Mouse (Mus musculus) cerebellum, adult 11 months (tissue): ENCODE data around the gene Gm28053.
A peak's percentile ranks its signal among the peaks of the same experiment; 100 is the strongest.

ENCODE experiments used
- DNase-seq: peaks from one replicate; pipeline ENCODE4 v3.0.0; 2022

Gm28053 gene

DNA sequence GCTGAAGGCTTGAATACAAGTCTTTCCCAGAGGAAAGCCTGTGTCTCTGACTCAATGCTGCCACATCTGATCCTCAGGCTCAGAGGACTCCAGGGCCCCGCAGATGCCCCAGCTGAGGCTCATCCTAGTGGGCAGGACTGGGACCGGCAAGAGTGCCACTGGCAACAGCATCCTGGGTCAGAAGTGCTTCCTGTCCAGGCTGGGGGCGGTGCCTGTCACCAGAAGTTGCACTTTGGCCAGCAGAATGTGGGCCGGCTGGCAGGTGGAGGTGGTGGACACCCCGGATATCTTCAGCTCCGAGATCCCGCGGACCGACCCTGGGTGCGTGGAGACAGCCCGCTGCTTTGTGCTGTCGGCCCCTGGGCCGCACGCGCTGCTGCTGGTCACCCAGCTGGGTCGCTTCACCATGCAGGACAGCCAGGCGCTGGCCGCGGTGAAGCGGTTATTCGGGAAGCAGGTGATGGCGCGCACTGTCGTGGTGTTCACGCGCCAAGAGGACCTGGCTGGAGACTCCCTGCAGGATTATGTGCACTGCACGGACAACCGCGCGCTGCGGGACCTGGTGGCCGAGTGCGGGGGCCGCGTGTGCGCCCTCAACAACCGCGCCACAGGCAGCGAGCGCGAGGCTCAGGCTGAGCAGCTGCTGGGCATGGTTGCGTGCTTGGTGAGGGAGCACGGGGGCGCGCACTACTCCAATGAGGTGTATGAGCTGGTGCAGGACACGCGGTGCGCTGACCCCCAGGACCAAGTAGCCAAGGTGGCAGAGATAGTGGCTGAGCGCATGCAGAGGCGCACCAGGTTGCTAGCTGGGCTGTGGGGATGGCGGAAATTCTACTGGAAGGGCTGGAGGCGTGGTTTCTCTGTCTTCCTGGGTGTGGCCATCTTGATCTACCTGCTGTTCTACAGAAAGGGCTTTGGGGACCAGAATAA is 24.3 kb downstream of the Gm28053 start:
- DNase-seq: no peak

- DNase-seq: no peak
Observed at GRCm38 (mm10) chr6:48745490-48745889, 27.1 kb downstream of the Gm28053 start.

DNA sequence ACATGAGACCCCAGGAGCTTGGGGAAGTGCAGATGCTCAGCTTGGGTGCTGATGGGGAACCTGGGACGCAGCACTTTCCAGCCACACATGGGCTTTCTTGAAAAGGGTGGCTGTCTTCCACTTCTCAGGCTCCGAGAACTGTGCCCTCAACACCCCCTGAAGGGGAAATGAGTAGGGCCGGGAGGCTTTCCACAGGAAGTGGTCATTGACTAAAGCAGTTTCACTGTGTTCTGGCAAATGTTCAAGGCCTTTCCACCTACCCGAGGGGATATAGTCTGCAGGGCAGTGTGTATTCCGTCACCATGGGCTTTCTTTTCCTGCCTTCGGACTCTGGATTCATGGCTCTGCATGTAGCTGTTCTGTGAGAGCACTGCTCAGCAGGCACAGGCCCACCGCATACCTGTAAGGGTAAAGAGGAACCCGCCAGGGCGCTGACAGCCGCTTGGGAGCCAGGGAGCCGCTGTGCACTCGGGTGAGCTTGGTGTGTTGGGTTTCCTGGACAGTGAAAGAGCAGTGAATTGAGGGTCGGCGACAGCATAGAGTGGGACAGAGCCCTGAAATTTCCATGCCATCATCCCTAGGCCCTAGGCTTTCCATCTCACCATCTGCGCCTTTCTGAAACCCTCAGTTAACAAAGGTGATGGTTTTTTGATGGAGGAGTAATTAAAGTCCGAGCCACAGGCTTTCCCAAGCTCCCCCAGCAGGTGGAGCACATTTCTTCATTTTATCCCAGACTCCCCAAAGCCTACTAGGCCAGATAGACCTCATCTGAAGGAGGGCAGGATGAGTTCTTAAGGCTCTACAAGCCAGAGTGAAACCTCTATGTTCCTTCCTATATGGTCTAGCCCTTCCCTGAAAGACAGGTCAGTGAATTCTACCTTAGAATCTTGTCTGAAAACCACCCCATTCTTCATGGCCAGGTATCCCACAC is 27.8 kb downstream of the Gm28053 start, which contains the start of gene Gimap5:
TSS of gene Gimap5 (plus strand) at position 239 of the 931 bp plus-strand sequence.
- DNase-seq: no peak

DNA sequence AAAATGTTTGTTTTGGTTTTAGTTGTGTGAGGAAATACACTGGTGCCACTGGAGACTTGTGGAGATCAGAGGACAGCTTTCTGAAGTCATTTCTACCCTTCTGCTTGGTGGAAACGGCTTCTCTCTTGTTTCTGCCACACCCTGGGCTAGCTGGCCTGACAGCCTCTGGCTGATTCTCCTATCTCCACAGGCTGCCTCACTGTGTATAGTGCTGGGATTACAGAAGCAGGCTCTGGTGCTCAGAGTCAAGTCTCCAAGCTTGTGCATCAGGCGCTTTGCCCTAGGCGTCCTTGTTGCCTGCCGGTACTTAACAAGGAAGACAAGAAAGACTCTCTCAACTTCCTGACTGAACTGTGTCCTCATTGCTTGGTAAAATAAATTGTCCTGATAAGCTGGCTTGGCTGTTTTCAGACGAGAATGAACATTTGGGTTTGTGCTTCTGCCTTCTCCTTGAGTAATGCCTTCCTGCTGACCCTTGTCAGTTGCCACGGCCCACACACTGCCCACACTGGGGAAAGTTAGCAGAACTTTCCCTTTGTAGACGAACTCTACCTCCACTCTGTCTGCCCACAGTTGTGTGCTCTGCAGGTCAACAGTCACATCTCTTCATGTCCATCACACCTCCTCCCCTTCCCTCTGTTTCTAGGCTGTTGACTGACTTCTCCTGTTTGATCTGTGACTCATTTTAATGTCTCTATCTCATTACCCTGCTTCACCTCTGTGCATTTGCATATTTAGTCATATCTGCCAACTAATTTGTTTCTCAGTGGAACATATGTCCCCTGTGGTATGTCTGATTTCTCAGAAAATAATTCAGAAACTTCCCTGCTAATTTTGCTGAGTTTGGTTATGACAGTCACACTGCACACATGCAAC is 28.9 kb downstream of the Gm28053 start:
- no peak for DNase-seq

DNA sequence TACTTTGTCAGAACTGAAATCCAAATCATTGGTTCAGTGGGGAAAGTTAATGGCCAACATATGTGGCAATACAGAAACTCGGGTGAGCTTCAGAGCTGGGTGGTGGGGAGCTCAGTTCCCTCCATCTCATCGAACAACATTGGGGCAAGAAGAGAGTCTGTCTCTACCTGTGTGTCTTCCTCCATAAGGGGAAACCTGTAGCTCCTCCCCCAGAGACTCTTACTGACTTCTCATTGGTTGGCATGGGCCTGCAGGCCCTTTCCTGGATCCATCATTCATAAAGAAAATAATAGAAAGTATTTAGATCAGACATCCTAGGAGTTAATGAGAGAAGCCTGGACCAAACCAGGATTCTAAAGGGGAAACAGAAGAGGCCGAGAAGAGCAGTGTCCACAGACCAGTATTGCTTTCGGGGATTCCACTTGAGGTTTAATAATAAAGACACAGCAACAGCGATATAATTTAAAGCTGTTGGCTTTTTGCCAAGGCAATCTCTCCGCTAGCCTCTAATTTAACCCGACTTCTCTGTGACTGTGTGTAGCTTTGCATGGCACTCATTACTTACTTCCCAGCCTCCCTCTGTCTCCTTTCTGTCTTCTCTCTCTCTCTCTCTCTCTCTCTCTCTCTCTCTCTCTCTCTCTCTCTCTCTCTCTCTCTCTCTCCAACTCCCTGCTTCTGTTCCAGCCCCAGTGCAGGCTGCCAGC is 45.3 kb downstream of the Gm28053 start:
- no peak for DNase-seq

DNA sequence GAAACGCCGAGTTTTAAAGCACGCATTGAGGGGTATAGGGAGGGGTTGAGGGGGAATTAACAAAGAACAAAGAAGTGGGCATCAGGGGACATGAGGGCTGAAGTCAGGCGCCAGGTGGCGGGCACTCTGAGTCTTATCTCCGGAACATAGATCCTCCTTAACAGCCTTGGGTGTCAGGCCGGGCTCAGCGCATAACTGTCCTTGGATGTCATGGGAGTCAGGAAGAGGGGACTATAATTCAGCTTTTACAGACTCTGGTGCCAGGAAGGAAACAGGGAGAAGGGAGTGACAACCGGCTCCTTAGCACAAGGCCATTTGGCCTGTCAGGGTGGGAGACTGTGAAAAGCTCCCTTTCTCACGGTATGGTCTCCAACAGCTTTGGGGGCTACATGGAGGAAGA is 46.1 kb downstream of the Gm28053 start:
- no peak for DNase-seq

GRCm38 (mm10) chr6:48768178-48768869 is 49.9 kb downstream of the Gm28053 start:
- DNase-seq: no peak

DNA sequence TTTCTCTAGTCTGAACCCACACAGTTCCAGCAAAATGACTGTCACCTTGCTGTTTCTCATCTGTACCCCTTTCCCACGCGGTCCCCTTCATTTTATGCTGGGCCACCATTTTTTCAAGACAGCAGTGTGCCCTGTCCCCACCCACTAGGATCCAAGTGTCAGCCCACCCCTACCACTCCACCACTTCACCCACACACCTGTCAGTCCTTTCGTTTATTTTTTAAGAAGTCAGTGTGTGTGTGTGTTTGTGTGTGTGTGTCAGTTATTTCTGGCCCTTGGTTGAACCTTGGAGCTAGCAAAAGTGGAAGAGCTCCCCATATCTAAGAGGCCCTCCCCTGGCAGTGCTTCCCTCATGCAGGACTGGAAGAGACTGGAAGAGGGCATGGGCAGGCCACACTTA is 50.5 kb downstream of the Gm28053 start:
- DNase-seq: no peak

- no peak for DNase-seq
Observed at GRCm38 (mm10) chr6:48770696-48771095, 52.3 kb downstream of the Gm28053 start, which contains the start of gene Gimap3. Gene Gimap3 (minus strand): TSS chr6:48770851.

- DNase-seq: peak; percentile 49
Observed at GRCm38 (mm10) chr6:48772030-48772429, 53.6 kb downstream of the Gm28053 start.

DNA sequence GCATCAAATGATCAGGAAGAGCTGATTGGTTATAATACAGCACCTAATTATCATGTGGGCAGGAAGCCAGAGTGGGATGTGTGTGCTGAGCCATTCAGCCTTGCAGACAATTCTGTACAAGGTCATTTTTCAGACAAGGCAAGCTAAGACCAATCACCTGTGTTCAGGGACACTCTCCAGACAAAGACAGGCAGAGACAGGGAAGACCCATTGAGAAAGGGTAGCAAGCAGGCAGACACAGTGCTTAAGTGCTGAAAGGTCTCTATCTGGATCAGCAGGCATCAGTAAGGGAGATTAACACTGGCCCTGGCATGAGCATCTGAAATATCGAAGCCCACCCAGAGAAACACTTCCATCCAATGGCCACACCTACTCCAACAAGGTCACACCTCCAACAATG is 66.0 kb downstream of the Gm28053 start:
- DNase-seq: no peak

GRCm38 (mm10) chr6:48785189-48785588 is 66.8 kb downstream of the Gm28053 start:
- DNase-seq: no peak

DNA sequence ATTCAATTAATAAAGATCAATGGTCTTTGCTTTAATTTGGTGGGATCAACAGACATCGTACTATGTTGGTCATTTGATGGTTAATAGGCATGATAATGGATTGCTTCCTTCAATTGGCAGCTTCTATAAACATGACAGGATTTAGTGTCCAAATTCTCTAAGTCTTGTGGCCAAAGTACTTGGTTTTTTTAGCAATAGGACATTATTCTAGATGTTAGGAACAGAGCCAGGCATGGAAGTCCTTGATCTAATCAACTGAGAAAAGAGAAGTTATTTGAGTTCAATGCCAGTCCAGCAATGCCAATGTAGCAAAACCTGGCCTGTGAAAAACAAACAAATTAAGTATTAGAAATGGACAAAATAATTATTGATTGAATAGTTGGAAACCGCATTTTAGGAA is 67.2 kb downstream of the Gm28053 start:
- no peak for DNase-seq

DNA sequence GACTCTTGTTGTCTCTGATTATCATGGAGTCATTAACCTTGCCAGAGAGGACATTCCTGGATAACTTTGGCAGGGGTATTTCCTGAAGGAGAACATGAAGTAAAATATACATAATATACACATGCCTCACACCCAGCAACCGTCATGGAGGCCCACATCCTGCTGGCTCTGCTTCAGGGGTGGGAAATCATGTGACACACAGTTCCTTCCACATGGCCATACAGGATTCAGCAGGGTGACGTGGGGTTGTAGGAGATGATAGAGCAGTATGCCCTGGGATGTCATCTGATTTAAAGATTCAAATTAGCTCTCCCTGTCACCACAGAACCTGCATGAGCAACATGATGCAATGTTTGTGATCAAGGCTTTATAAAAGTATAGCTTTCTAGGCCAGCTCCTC is 69.5 kb downstream of the Gm28053 start:
- DNase-seq: no peak

DNA sequence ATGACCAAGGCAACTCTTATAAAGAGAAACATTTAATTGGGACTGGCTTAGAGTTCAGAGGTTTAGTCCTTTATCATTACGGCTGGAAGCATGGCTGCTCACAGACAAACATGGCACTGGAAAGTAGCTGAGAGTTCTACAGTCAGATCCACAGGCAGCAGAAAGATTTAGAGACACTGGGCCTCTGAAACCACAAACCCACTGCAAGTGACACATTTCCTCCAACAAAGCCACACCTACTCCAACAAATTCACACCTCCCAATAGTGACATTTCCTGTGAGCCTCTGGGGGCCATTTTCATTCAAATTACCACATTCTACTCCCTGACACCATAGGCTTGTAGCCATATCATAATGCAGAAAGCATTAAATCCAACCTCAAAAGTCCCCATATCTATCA is 83.5 kb downstream of the Gm28053 start:
- no peak for DNase-seq
